ENCODE assay signal across 35 mouse cellular contexts in genomic region chr7:30966657-30967056, GRCm38 (mm10). TPM values are rescaled to one million over a fixed set of nuclear protein-coding genes. Genes with fewer than 3 reads are reported as not detected.
DNase-seq lines count a peak whose midpoint lies in the region; ATAC-seq lines count a peak whose summit lies in the region.
"Had no signal": no experiment of that assay in that cellular context is flagged by ENCODE, and none has a peak within 500 bp of the region (broad histone marks: within the 10 kb centered on the region; RNA-seq: fewer than 3 reads in every experiment).

No protein-coding gene starts in this region.

- peak; percentile 53 for DNase-seq in thymus, postnatal 0 days (ENCODE audit: low spot score)
- DNase-seq in thymus, postnatal 36 days, result no peak
- DNase-seq in limb, embryonic 10.5 days (ENCODE audit: low spot score), result no peak
- no peak for DNase-seq in embryonic facial prominence, embryonic 10.5 days (ENCODE audit: low spot score)
- DNase-seq in layer of hippocampus, adult 9-10 months (ENCODE audit: low spot score), result no peak
- DNase-seq: adrenal gland, postnatal 14 days; cerebellum, adult 11 months; cerebellum, adult 9-10 months; cerebellum, postnatal 36 days; embryo, embryonic 11 days; gastrocnemius, adult 2 months; gastrocnemius, postnatal 36 days; heart, adult 2 months; heart, postnatal 14 days; kidney, adult 9 months; kidney, postnatal 14 days; liver, embryonic 13.5 days; lung, adult 18-20 months; right cerebral cortex, postnatal 4 days had no signal

- no peaks in the 10 kb centered on the region for H3K9me3 ChIP-seq in intestine, embryonic 16.5 days (ENCODE audit: control insufficient read depth, low read length)
- no peaks in the 10 kb centered on the region for H3K9me3 ChIP-seq in intestine, embryonic 15.5 days
- no peaks in the 10 kb centered on the region for H3K9me3 ChIP-seq in limb, embryonic 10.5 days (replicated peaks)
- H3K9me3 ChIP-seq in embryonic facial prominence, embryonic 10.5 days, result no peaks in the 10 kb centered on the region
- H3K9me3 ChIP-seq: embryonic facial prominence, embryonic 13.5 days; forebrain, embryonic 10.5 days; heart, embryonic 13.5 days; limb, embryonic 13.5 days; liver, embryonic 13.5 days; neural tube, embryonic 12.5 days had no signal

- WGBS in intestine, embryonic 16.5 days, result 80% methylated on average over 3 of the region's 3 CpGs
- WGBS in intestine, embryonic 15.5 days, result 78% methylated on average over 3 of the region's 3 CpGs
- 82% methylated on average over 3 of the region's 3 CpGs for WGBS in limb, embryonic 10.5 days
- WGBS in embryonic facial prominence, embryonic 10.5 days, result 74% methylated on average over 3 of the region's 3 CpGs

- H3K36me3 ChIP-seq in intestine, embryonic 16.5 days (ENCODE audit: control insufficient read depth, insufficient read depth, low read length), result peaks cover 8% of the 10 kb centered on the region; the same call in 1 of the 2 replicates
- no peaks in the 10 kb centered on the region for H3K36me3 ChIP-seq in intestine, embryonic 15.5 days
- peaks cover 11% of the 10 kb centered on the region; the same call in 1 of the 2 replicates for H3K36me3 ChIP-seq in limb, embryonic 10.5 days
- peaks cover 29% of the 10 kb centered on the region for H3K36me3 ChIP-seq in embryonic facial prominence, embryonic 10.5 days (replicated peaks)
- H3K36me3 ChIP-seq: embryonic facial prominence, embryonic 13.5 days; heart, embryonic 13.5 days; liver, embryonic 13.5 days; neural tube, embryonic 12.5 days had no signal

- no peak overlapping the region for H3K27ac ChIP-seq in intestine, embryonic 16.5 days (ENCODE audit: low read length)
- no peak overlapping the region for H3K27ac ChIP-seq in intestine, embryonic 15.5 days
- 0 out of 2 replicates have a peak overlapping the region, but pooled peaks have one; percentile 3 for H3K27ac ChIP-seq in limb, embryonic 10.5 days
- H3K27ac ChIP-seq in embryonic facial prominence, embryonic 10.5 days (replicated peaks), result no peak overlapping the region
- H3K27ac ChIP-seq: embryonic facial prominence, embryonic 13.5 days; forebrain, embryonic 10.5 days; gastrocnemius, adult 2 months; heart, adult 2 months; heart, embryonic 13.5 days; hindbrain, postnatal 0 days; limb, embryonic 13.5 days; liver, embryonic 13.5 days; macrophage; neural tube, embryonic 12.5 days had no signal

- ATAC-seq in intestine, embryonic 16.5 days, result no peak
- ATAC-seq in intestine, embryonic 15.5 days, result no peak
- ATAC-seq: forebrain, embryonic 16.5 days; hindbrain, postnatal 0 days; intestine, postnatal 0 days; lung, postnatal 0 days; midbrain, embryonic 16.5 days; Patski had no signal

- no peaks in the 10 kb centered on the region for H3K27me3 ChIP-seq in intestine, embryonic 16.5 days (replicated peaks; ENCODE audit: control insufficient read depth, insufficient read depth, low read length)
- no peaks in the 10 kb centered on the region for H3K27me3 ChIP-seq in intestine, embryonic 15.5 days (replicated peaks)
- peaks cover 4% of the 10 kb centered on the region for H3K27me3 ChIP-seq in limb, embryonic 10.5 days (ENCODE audit: low read depth, poor library complexity, severe bottlenecking)
- H3K27me3 ChIP-seq in embryonic facial prominence, embryonic 10.5 days (replicated peaks; ENCODE audit: low read depth, poor library complexity, severe bottlenecking), result peaks cover 3% of the 10 kb centered on the region; the same call in 1 of the 2 replicates
- H3K27me3 ChIP-seq: neural tube, embryonic 12.5 days; Patski had no signal

- peaks cover 3% of the 10 kb centered on the region; the same call in 1 of the 2 replicates for H3K4me1 ChIP-seq in intestine, embryonic 16.5 days (ENCODE audit: control insufficient read depth, insufficient read depth, low read length)
- H3K4me1 ChIP-seq in intestine, embryonic 15.5 days (replicated peaks), result no peaks in the 10 kb centered on the region
- peaks cover 19% of the 10 kb centered on the region for H3K4me1 ChIP-seq in limb, embryonic 10.5 days
- H3K4me1 ChIP-seq in embryonic facial prominence, embryonic 10.5 days, result peaks cover 9% of the 10 kb centered on the region
- H3K4me1 ChIP-seq: embryonic facial prominence, embryonic 13.5 days; neural tube, embryonic 12.5 days had no signal

- H3K4me2 ChIP-seq in intestine, embryonic 16.5 days (ENCODE audit: low read depth, low read length), result no peak overlapping the region
- no peak overlapping the region for H3K4me2 ChIP-seq in intestine, embryonic 15.5 days (replicated peaks)
- H3K4me2 ChIP-seq: embryonic facial prominence, embryonic 13.5 days; heart, embryonic 13.5 days; limb, embryonic 13.5 days; liver, embryonic 13.5 days; neural tube, embryonic 12.5 days had no signal

- H3K4me3 ChIP-seq in intestine, embryonic 16.5 days (ENCODE audit: low read length), result no peak overlapping the region
- no peak overlapping the region for H3K4me3 ChIP-seq in intestine, embryonic 15.5 days (replicated peaks)
- H3K4me3 ChIP-seq in limb, embryonic 10.5 days, result no peak overlapping the region
- H3K4me3 ChIP-seq in embryonic facial prominence, embryonic 10.5 days, result no peak overlapping the region
- H3K4me3 ChIP-seq: embryonic facial prominence, embryonic 13.5 days; forebrain, embryonic 10.5 days; gastrocnemius, adult 2 months; heart, adult 2 months; heart, embryonic 13.5 days; limb, embryonic 13.5 days; liver, embryonic 13.5 days; neural tube, embryonic 12.5 days had no signal

- peak overlapping the region; percentile 8; the same call in 1 of the 2 replicates for H3K9ac ChIP-seq in intestine, embryonic 16.5 days (ENCODE audit: low read depth, low read length)
- no peak overlapping the region for H3K9ac ChIP-seq in intestine, embryonic 15.5 days
- H3K9ac ChIP-seq: embryonic facial prominence, embryonic 13.5 days; heart, embryonic 13.5 days; limb, embryonic 13.5 days; liver, embryonic 13.5 days; neural tube, embryonic 12.5 days had no signal

RNA-seq across cellular contexts. Expression of gene Lsr, which starts 6.6 kb away (rescaled TPM):
- 164 and 166 TPM in 2 replicates for polyA plus RNA-seq in intestine, embryonic 16.5 days (2015; fragmentation: Nextera tagmentation; extraction: Ambion mirVana)
- polyA plus RNA-seq in intestine, embryonic 15.5 days (2015; fragmentation: Nextera tagmentation; extraction: Ambion mirVana), result 146 and 163 TPM in 2 replicates
- polyA plus RNA-seq in thymus, postnatal 0 days (2015; fragmentation: Nextera tagmentation; extraction: Ambion mirVana), result 12.7 and 13.8 TPM in 2 replicates
- 28.9 and 31.3 TPM in 2 replicates for polyA plus RNA-seq in limb, embryonic 10.5 days (2016; fragmentation: Nextera tagmentation; extraction: Ambion mirVana)
- polyA plus RNA-seq in embryonic facial prominence, embryonic 10.5 days (2016; fragmentation: Nextera tagmentation; extraction: Ambion mirVana), result 33.1 and 33.4 TPM in 2 replicates

RNA-seq across cellular contexts. Expression of gene Fam187b, which starts 6.9 kb away (rescaled TPM):
- polyA plus RNA-seq in intestine, embryonic 16.5 days (2015; fragmentation: Nextera tagmentation; extraction: Ambion mirVana), result 12.8 and 13.7 TPM in 2 replicates
- polyA plus RNA-seq in intestine, embryonic 15.5 days (2015; fragmentation: Nextera tagmentation; extraction: Ambion mirVana), result 10.1 and 11.4 TPM in 2 replicates
- 1.3 and 1.6 TPM in 2 replicates for polyA plus RNA-seq in thymus, postnatal 0 days (2015; fragmentation: Nextera tagmentation; extraction: Ambion mirVana)
- polyA plus RNA-seq in limb, embryonic 10.5 days (2016; fragmentation: Nextera tagmentation; extraction: Ambion mirVana), result 1.0 and 1.3 TPM in 2 replicates
- 2.9 and 3.3 TPM in 2 replicates for polyA plus RNA-seq in embryonic facial prominence, embryonic 10.5 days (2016; fragmentation: Nextera tagmentation; extraction: Ambion mirVana)

RNA-seq across cellular contexts. Expression of gene Usf2, which starts 10.1 kb away (rescaled TPM):
- polyA plus RNA-seq in intestine, embryonic 16.5 days (2015; fragmentation: Nextera tagmentation; extraction: Ambion mirVana), result 12.9 and 13.3 TPM in 2 replicates
- 17.5 and 18.1 TPM in 2 replicates for polyA plus RNA-seq in intestine, embryonic 15.5 days (2015; fragmentation: Nextera tagmentation; extraction: Ambion mirVana)
- polyA plus RNA-seq in thymus, postnatal 0 days (2015; fragmentation: Nextera tagmentation; extraction: Ambion mirVana), result 20.7 and 23.6 TPM in 2 replicates
- 28.7 and 33.5 TPM in 2 replicates for polyA plus RNA-seq in limb, embryonic 10.5 days (2016; fragmentation: Nextera tagmentation; extraction: Ambion mirVana)
- 25.1 and 29.6 TPM in 2 replicates for polyA plus RNA-seq in embryonic facial prominence, embryonic 10.5 days (2016; fragmentation: Nextera tagmentation; extraction: Ambion mirVana)

RNA-seq across cellular contexts. Expression of gene Hamp, which starts 22.8 kb away (rescaled TPM):
- not detected in 2 replicates for polyA plus RNA-seq in intestine, embryonic 16.5 days (2015; fragmentation: Nextera tagmentation; extraction: Ambion mirVana)
- 0.41 TPM in 1 of 2 replicates, not detected in the other for polyA plus RNA-seq in intestine, embryonic 15.5 days (2015; fragmentation: Nextera tagmentation; extraction: Ambion mirVana)
- polyA plus RNA-seq in thymus, postnatal 0 days (2015; fragmentation: Nextera tagmentation; extraction: Ambion mirVana), result 2.4 and 2.9 TPM in 2 replicates
- polyA plus RNA-seq in limb, embryonic 10.5 days (2016; fragmentation: Nextera tagmentation; extraction: Ambion mirVana), result not detected in 2 replicates
- not detected in 2 replicates for polyA plus RNA-seq in embryonic facial prominence, embryonic 10.5 days (2016; fragmentation: Nextera tagmentation; extraction: Ambion mirVana)
- polyA plus RNA-seq: embryonic facial prominence, embryonic 13.5 days; forebrain, embryonic 10.5 days; forebrain, embryonic 16.5 days; hindbrain, embryonic 11.5 days; hindbrain, postnatal 0 days; intestine, postnatal 0 days; limb, embryonic 13.5 days; lung, postnatal 0 days; macrophage; midbrain, embryonic 16.5 days; neural tube, embryonic 12.5 days; Patski; spleen, adult 2 months had no signal

RNA-seq across cellular contexts. Expression of gene Hamp2, which starts 42.2 kb away (rescaled TPM):
- not detected in 2 replicates for polyA plus RNA-seq in intestine, embryonic 16.5 days (2015; fragmentation: Nextera tagmentation; extraction: Ambion mirVana)
- not detected in 2 replicates for polyA plus RNA-seq in intestine, embryonic 15.5 days (2015; fragmentation: Nextera tagmentation; extraction: Ambion mirVana)
- polyA plus RNA-seq in thymus, postnatal 0 days (2015; fragmentation: Nextera tagmentation; extraction: Ambion mirVana), result 2.1 TPM in 2 replicates
- polyA plus RNA-seq in limb, embryonic 10.5 days (2016; fragmentation: Nextera tagmentation; extraction: Ambion mirVana), result not detected in 2 replicates
- polyA plus RNA-seq in embryonic facial prominence, embryonic 10.5 days (2016; fragmentation: Nextera tagmentation; extraction: Ambion mirVana), result not detected in 2 replicates
- polyA plus RNA-seq: forebrain, embryonic 10.5 days; forebrain, embryonic 16.5 days; heart, embryonic 13.5 days; hindbrain, embryonic 11.5 days; hindbrain, postnatal 0 days; intestine, postnatal 0 days; limb, embryonic 13.5 days; liver, embryonic 13.5 days; lung, postnatal 0 days; macrophage; midbrain, embryonic 16.5 days; neural tube, embryonic 12.5 days; Patski had no signal
